Mouse (Mus musculus): ENCODE measurements around the gene 2410137M14Rik. TPM values are rescaled to one million over a fixed set of nuclear protein-coding genes. Genes with fewer than 3 reads are reported as not detected.

The 2410137M14Rik gene
- polyA plus RNA-seq, 1 experiment from 2014 or later, result not detected

DNA sequence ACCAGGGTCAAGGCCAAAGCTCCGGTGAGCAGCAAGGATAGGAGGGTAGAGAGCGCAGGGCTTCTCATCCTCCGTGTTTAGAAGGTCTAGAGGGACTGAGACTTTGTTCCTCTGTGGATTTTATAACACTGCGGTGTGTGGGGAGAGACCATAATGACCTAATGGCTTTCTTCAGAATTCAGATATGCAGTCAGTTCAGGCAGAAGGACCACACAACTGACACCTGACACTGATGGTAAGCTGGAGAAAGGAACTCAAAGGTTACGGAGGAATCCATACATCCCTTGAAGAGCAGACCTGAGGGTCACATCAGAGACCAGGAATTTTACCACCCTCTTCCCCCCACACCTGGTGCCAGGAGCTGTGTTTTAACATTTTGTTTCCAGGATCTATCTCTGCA, 8.4 kb upstream of the 2410137M14Rik start, which contains the start of gene H2-M5:
TSS of gene H2-M5 (minus strand) at position 101 of the 400 bp plus-strand sequence.
- Histone ChIP-seq H3K4me3 (ENCODE audit: low read depth, low read length) (peak within 1 kb of the TSS; percentile 34), H3K4me2 (peak within 1 kb of the TSS; percentile 60)

DNA sequence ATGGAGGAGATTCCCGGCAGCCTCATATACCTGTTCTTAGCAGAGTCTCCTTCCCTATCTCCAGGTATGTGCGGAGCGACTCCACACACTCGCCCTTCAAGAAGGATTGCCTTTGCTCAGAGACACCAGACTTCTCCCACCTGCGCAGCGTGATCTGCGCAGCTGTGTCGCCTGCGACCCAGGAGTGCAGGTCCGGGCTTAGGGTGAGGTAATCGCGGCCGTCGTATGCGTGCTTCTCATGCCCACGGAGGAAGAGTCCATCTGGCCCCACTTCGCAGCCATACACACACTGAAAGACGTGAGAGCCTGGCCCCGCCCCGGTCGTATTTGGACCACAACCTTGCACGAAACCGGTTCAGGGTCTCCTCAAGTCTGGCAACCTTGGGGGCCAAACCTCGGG, 7.4 kb upstream of the 2410137M14Rik start:
- Histone ChIP-seq H3K4me1 (ENCODE audit: control insufficient read depth, insufficient read depth, low read length) (no peaks in the 10 kb centered on the region; the same call in 1 of the 2 replicates), H3K4me2 (peak overlapping the region; percentile 60), H3K27ac (ENCODE audit: low read depth, low read length) (no peak overlapping the region), H3K4me3 (ENCODE audit: low read depth, low read length) (peak overlapping the region; percentile 34), H3K9me3 (replicated peaks; ENCODE audit: control insufficient read depth, low read length) (no peaks in the 10 kb centered on the region), H3K9ac (ENCODE audit: low read depth, low read length) (peak overlapping the region; percentile 22; the same call in 1 of the 2 replicates), H3K36me3 (ENCODE audit: control insufficient read depth, insufficient read depth, low read length) (no peaks in the 10 kb centered on the region), H3K27me3 (ENCODE audit: control insufficient read depth, insufficient read depth, low read length) (peaks cover 26% of the 10 kb centered on the region)
- no peak for ATAC-seq (replicated peaks; ENCODE audit: insufficient number of reproducible peaks, low FRiP score, low TSS enrichment)
- WGBS (ENCODE audit: insufficient replicate concordance), result 8% methylated on average over 24 of the region's 24 CpGs

More for the DNA sequence above, 8.4 kb upstream of the 2410137M14Rik start, which contains the start of gene H2-M5:
- no peaks in the 10 kb centered on the region for H3K36me3 ChIP-seq (ENCODE audit: control insufficient read depth, insufficient read depth, low read length)
- H3K9ac ChIP-seq (ENCODE audit: low read depth, low read length), result peak within 1 kb of the TSS; percentile 22; the same call in 1 of the 2 replicates
- no peaks in the 10 kb centered on the region; the same call in 1 of the 2 replicates for H3K4me1 ChIP-seq (ENCODE audit: control insufficient read depth, insufficient read depth, low read length)
- ATAC-seq (replicated peaks; ENCODE audit: insufficient number of reproducible peaks, low FRiP score, low TSS enrichment), result no peak
- H3K27ac ChIP-seq (ENCODE audit: low read depth, low read length), result no peak within 1 kb of the TSS
- no peaks in the 10 kb centered on the region for H3K9me3 ChIP-seq (replicated peaks; ENCODE audit: control insufficient read depth, low read length)
- WGBS (ENCODE audit: insufficient replicate concordance), result 19% methylated on average over 5 of the region's 5 CpGs
- peaks cover 26% of the 10 kb centered on the region for H3K27me3 ChIP-seq (ENCODE audit: control insufficient read depth, insufficient read depth, low read length)

DNA sequence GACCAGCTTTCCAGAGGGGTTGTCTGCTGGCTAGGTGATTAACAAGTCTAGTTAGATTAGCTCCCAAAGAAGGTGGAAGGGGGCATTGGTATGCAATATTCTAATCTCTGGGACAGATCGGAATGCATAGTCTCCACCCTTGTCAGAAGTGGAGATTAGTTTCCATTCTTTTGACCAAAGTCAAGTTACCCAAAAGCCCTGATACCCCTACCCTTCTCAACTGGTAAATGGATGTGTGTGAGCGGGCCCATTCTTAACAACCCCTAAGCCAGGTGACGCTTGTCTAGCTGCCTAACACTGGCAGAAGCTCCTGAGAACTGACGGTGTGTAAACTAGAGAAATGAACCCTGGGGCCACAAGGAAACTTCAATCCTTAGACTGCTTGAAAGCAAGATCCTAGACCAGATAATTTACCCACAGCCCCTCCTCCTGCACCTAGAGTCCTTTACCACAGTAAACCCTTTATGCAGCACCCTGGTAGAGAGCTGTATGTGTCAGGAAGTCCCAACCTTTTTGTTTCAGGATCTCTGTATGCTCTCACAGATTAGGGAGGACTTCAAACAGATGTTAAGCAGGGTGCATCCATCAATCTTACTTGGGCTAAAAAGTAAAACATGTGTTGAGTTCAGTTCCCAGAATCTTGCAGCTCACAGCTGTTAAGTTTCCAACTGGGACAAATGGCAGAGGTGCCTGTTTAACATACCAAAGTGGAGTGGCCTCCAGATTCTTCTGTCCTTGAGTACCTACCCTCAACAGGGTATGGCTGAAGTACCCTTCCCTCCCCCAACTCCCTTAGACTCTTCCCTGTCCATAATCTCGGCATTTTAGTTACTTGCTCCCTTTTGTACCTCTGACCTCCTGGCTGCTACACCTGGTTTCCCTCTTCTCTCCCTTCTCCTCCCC, 1.5 kb upstream of the 2410137M14Rik start:
- Histone ChIP-seq H3K27ac (ENCODE audit: low read depth, low read length) (no peak overlapping the region), H3K4me3 (ENCODE audit: low read depth, low read length) (no peak overlapping the region), H3K4me1 (ENCODE audit: control insufficient read depth, insufficient read depth, low read length) (peaks cover 4% of the 10 kb centered on the region; the same call in 1 of the 2 replicates), H3K36me3 (ENCODE audit: control insufficient read depth, insufficient read depth, low read length) (no peaks in the 10 kb centered on the region), H3K9ac (ENCODE audit: low read depth, low read length) (no peak overlapping the region), H3K4me2 (no peak overlapping the region), H3K27me3 (ENCODE audit: control insufficient read depth, insufficient read depth, low read length) (peaks cover 7% of the 10 kb centered on the region), H3K9me3 (replicated peaks; ENCODE audit: control insufficient read depth, low read length) (no peaks in the 10 kb centered on the region)
- ATAC-seq (replicated peaks; ENCODE audit: insufficient number of reproducible peaks, low FRiP score, low TSS enrichment), result no peak
- 28% methylated on average over 5 of the region's 5 CpGs for WGBS (ENCODE audit: insufficient replicate concordance)

DNA sequence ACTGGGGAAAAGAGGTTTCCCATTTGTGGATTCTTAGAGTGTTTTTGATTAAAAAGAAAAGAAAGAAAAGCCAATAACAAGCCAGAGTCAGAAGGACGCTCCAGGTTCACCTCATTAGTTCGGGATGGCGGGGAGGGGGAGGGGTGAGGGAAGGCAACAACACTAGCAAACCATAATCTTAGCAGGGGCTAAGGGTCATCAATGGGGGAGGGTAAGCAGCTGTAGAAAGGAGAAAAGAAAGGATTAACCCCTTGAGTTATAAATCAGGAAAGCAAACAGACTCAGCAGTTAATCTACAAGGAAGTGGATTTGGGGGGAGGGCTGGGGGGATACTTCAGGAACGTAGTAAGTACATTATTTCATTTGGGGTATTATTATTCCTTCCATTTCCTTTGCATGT, 808 bp upstream of the 2410137M14Rik start:
- Histone ChIP-seq H3K27ac (ENCODE audit: low read depth, low read length) (no peak overlapping the region), H3K27me3 (ENCODE audit: control insufficient read depth, insufficient read depth, low read length) (peaks cover 7% of the 10 kb centered on the region; the same call in 1 of the 2 replicates), H3K4me3 (ENCODE audit: low read depth, low read length) (peak overlapping the region; percentile 32), H3K4me1 (ENCODE audit: control insufficient read depth, insufficient read depth, low read length) (peaks cover 4% of the 10 kb centered on the region; the same call in 1 of the 2 replicates), H3K9me3 (replicated peaks; ENCODE audit: control insufficient read depth, low read length) (no peaks in the 10 kb centered on the region), H3K4me2 (peak overlapping the region; percentile 67), H3K36me3 (ENCODE audit: control insufficient read depth, insufficient read depth, low read length) (no peaks in the 10 kb centered on the region), H3K9ac (ENCODE audit: low read depth, low read length) (peak overlapping the region; percentile 59; the same call in 1 of the 2 replicates)
- ATAC-seq (replicated peaks; ENCODE audit: insufficient number of reproducible peaks, low FRiP score, low TSS enrichment), result no peak
- WGBS (ENCODE audit: insufficient replicate concordance), result 3% methylated on average over 4 of the region's 4 CpGs

DNA sequence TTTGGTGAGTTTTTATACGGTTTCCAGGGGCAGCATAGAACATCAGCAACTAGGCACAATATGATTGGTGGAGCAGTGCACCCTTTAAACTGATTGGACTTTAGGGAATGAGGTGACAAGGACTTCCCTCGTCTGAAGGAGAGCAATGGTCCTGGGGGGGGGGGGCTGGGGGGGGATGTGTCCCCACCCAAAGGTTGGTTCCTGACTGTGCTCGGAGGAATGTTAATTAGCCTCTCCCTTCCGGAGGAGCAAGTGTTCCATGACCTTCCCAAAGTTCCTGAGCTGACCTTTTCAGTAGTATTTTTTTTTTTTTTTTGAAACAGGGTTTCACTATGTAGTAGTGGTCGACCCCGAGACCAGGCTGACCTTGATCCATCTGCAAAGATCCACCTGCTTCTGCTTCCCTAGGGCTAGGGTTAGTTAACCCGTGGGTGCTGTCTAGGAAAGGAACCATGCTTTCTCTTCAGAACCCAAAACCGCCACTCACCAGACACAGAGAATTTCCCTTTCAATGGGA, 7.7 kb downstream of the 2410137M14Rik start:
- H3K9me3 ChIP-seq (replicated peaks; ENCODE audit: control insufficient read depth, low read length), result no peaks in the 10 kb centered on the region
- no peaks in the 10 kb centered on the region for H3K4me1 ChIP-seq (ENCODE audit: control insufficient read depth, insufficient read depth, low read length)
- no peak overlapping the region for H3K4me3 ChIP-seq (ENCODE audit: low read depth, low read length)
- no peaks in the 10 kb centered on the region for H3K36me3 ChIP-seq (ENCODE audit: control insufficient read depth, insufficient read depth, low read length)
- no peak overlapping the region for H3K27ac ChIP-seq (ENCODE audit: low read depth, low read length)
- WGBS (ENCODE audit: insufficient replicate concordance), result 65% methylated on average over 8 of the region's 8 CpGs
- no peak overlapping the region for H3K4me2 ChIP-seq
- ATAC-seq (replicated peaks; ENCODE audit: insufficient number of reproducible peaks, low FRiP score, low TSS enrichment), result no peak
- no peaks in the 10 kb centered on the region for H3K27me3 ChIP-seq (ENCODE audit: control insufficient read depth, insufficient read depth, low read length)
- H3K9ac ChIP-seq (ENCODE audit: low read depth, low read length), result no peak overlapping the region

DNA sequence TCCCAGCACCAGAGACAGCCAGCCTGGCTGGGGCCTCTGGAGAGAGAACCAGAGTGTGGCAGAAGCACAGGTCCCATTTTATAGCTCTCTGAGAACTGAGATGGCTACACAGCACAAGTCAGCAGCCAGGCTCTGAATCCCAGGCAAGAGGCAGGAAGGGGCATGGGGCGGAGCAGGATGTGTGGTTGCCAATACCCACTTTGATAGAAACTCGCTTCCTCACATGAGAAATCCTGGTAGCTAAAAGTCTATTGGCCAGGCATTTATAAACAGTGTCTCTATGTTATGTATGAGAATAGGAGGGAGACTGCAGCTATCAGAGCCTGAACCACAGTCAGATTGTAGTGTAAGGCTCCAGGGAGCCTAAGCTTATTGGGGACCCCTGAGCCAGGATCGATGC, 8.2 kb downstream of the 2410137M14Rik start:
- Histone ChIP-seq H3K27me3 (ENCODE audit: control insufficient read depth, insufficient read depth, low read length) (no peaks in the 10 kb centered on the region), H3K4me3 (ENCODE audit: low read depth, low read length) (no peak overlapping the region), H3K36me3 (ENCODE audit: control insufficient read depth, insufficient read depth, low read length) (no peaks in the 10 kb centered on the region), H3K9me3 (replicated peaks; ENCODE audit: control insufficient read depth, low read length) (no peaks in the 10 kb centered on the region), H3K4me2 (no peak overlapping the region), H3K27ac (ENCODE audit: low read depth, low read length) (no peak overlapping the region), H3K4me1 (ENCODE audit: control insufficient read depth, insufficient read depth, low read length) (no peaks in the 10 kb centered on the region), H3K9ac (ENCODE audit: low read depth, low read length) (no peak overlapping the region)
- 83% methylated on average over 3 of the region's 3 CpGs for WGBS (ENCODE audit: insufficient replicate concordance)
- no peak for ATAC-seq (replicated peaks; ENCODE audit: insufficient number of reproducible peaks, low FRiP score, low TSS enrichment)

DNA sequence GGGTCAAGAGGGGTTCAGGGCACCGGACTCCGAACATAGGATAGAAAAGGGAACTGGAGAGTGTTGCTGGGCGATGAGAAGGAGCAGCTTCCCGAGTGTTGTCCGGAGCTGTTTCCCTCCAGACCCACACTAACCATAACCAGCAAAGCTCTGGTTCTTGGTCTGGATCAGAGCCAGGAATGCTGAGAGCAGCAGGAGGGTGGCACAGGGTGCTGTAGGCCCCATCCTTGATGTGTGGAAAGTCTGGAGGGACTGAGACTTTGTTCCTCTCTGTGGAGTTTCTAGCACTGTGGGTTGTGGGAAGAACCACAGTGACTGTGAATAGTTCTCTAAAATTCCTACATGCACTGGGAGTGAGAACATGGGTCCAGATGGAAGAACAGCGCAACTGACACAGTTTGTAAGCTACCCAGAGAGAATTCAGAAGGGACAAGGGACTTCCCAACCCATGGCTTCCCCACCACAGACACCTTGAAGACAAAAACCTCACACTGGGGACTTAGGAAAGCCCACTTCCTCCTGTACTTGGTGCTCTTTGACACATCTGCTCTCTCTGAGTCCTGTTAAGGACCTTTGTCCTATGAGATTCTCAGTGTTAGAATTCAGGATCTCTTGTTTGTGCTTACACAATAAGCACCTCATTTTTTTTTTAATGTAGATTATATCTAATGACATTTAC, 9.7 kb downstream of the 2410137M14Rik start:
- H3K4me3 ChIP-seq (ENCODE audit: low read depth, low read length), result no peak overlapping the region
- no peak overlapping the region for H3K4me2 ChIP-seq
- no peak overlapping the region for H3K27ac ChIP-seq (ENCODE audit: low read depth, low read length)
- WGBS (ENCODE audit: insufficient replicate concordance), result 85% methylated on average over 6 of the region's 6 CpGs
- H3K27me3 ChIP-seq (ENCODE audit: control insufficient read depth, insufficient read depth, low read length), result no peaks in the 10 kb centered on the region
- H3K4me1 ChIP-seq (ENCODE audit: control insufficient read depth, insufficient read depth, low read length), result no peaks in the 10 kb centered on the region
- ATAC-seq (replicated peaks; ENCODE audit: insufficient number of reproducible peaks, low FRiP score, low TSS enrichment), result no peak
- H3K36me3 ChIP-seq (ENCODE audit: control insufficient read depth, insufficient read depth, low read length), result no peaks in the 10 kb centered on the region
- H3K9ac ChIP-seq (ENCODE audit: low read depth, low read length), result no peak overlapping the region
- H3K9me3 ChIP-seq (replicated peaks; ENCODE audit: control insufficient read depth, low read length), result no peaks in the 10 kb centered on the region

DNA sequence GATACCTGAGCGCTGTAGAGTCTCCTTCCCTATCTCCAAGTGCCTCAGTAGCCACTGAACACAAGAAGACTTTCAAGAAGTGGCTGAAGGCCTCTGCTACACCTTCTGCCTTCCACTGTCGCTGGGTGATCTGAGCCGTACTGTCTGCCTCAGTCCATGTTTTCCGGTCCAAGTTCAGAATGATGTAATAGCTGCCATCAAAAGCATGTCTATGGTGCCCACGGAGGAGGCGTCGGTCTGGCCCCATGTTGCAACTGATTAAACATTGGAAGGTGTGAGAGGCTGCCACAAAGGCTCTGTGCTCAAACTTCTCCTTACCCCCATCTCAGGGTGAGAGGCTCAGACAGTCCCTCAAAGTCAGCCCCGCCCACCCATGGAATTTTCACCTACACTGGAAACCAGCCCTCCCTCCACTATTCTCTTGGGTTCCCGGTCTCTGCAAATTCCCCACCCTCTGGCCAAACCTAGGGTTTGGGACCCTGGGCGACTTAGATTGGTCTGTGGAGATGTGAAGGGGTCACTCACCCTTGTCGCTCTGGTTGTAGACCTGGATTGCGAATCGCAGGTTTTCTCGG, 10.6 kb downstream of the 2410137M14Rik start:
- no peaks in the 10 kb centered on the region for H3K9me3 ChIP-seq (replicated peaks; ENCODE audit: control insufficient read depth, low read length)
- H3K4me3 ChIP-seq (ENCODE audit: low read depth, low read length), result no peak overlapping the region
- H3K27ac ChIP-seq (ENCODE audit: low read depth, low read length), result no peak overlapping the region
- WGBS (ENCODE audit: insufficient replicate concordance), result 76% methylated on average over 14 of the region's 14 CpGs
- no peaks in the 10 kb centered on the region for H3K36me3 ChIP-seq (ENCODE audit: control insufficient read depth, insufficient read depth, low read length)
- no peaks in the 10 kb centered on the region for H3K27me3 ChIP-seq (ENCODE audit: control insufficient read depth, insufficient read depth, low read length)
- ATAC-seq (replicated peaks; ENCODE audit: insufficient number of reproducible peaks, low FRiP score, low TSS enrichment), result no peak
- no peak overlapping the region for H3K4me2 ChIP-seq
- H3K9ac ChIP-seq (ENCODE audit: low read depth, low read length), result no peak overlapping the region
- H3K4me1 ChIP-seq (ENCODE audit: control insufficient read depth, insufficient read depth, low read length), result no peaks in the 10 kb centered on the region

All from heart, embryonic 11.5 days (tissue).